Mouse (Mus musculus) MEL (cell line): Measurements from ENCODE around the gene Cog4. TPM values are rescaled to one million over a fixed set of nuclear protein-coding genes. Genes with fewer than 3 reads are reported as not detected.
A peak's percentile ranks its signal among the peaks of the same experiment; 100 is the strongest.

ENCODE experiments used
- DNase-seq: peaks from one replicate; pipeline ENCODE4 v3.0.0; 2011; ENCODE audit warnings: low read depth, low spot score
- H3K27ac ChIP-seq: 2 replicates; pipeline ENCODE4 v1.5.1; 2012; ENCODE audit warnings: low read depth, mild to moderate bottlenecking, control low read depth, low read length, moderate library complexity; ENCODE audit not compliant: control insufficient read depth
- H3K27me3 ChIP-seq, 2 experiments: fragments of 150-350 bp in 1 of 2; sonication (generic) in 1 of 2; 2 replicates each; pipeline ENCODE4 v1.6.1; 2012; ENCODE audit warnings: low read length in 2 of 2, mild to moderate bottlenecking in 2 of 2, improper control_type of control experiment in 1 of 2, moderate library complexity in 1 of 2; ENCODE audit not compliant: insufficient read depth in 2 of 2, control insufficient read depth in 1 of 2
- H3K36me3 ChIP-seq, 2 experiments: 2 replicates each; pipeline ENCODE4 v1.6.1; 2012 to 2014; ENCODE audit warnings: low read length in 2 of 2, improper control_type of control experiment in 1 of 2, inconsistent platforms in 1 of 2, mild to moderate bottlenecking in 1 of 2; ENCODE audit not compliant: insufficient read depth in 2 of 2, control insufficient read depth in 1 of 2
- H3K4me1 ChIP-seq, 2 experiments: fragments of 150-350 bp in 1 of 2; sonication (generic) in 1 of 2; 2 replicates each; pipeline ENCODE4 v1.6.1; 2012; ENCODE audit warnings: low read length in 2 of 2, improper control_type of control experiment in 1 of 2, mild to moderate bottlenecking in 1 of 2; ENCODE audit not compliant: insufficient read depth in 2 of 2, control insufficient read depth in 1 of 2
- H3K4me3 ChIP-seq, 2 experiments: fragments of 150-350 bp in 1 of 2; sonication (generic) in 1 of 2; 2 replicates each; pipeline ENCODE4 v1.5.1; 2012; ENCODE audit warnings: low read depth in 2 of 2, low read length in 2 of 2, mild to moderate bottlenecking in 2 of 2, moderate library complexity in 2 of 2, control low read depth in 1 of 2, improper control_type of control experiment in 1 of 2; ENCODE audit not compliant: control insufficient read depth in 1 of 2, insufficient read depth in 1 of 2
- H3K79me2 ChIP-seq: 2 replicates; pipeline ENCODE4 v1.6.1; 2012; ENCODE audit warnings: mild to moderate bottlenecking, low read length, moderate library complexity; ENCODE audit not compliant: control insufficient read depth, poor library complexity, insufficient read depth
- H3K9ac ChIP-seq: 2 replicates; pipeline ENCODE4 v1.6.1; 2012; ENCODE audit warnings: low read depth, mild to moderate bottlenecking, control low read depth, low read length, moderate library complexity; ENCODE audit not compliant: control insufficient read depth, poor library complexity, severe bottlenecking
- H3K9me3 ChIP-seq: fragments of 150-350 bp; sonication (generic); replicated peaks from 2 replicates; pipeline ENCODE4 v1.6.1; 2012; ENCODE audit warnings: mild to moderate bottlenecking, low read length, improper control_type of control experiment, moderate library complexity; ENCODE audit not compliant: insufficient read depth
- BHLHE40 ChIP-seq: IDR thresholded peaks from 2 replicates; pipeline ENCODE4 v1.6.1; 2012; ENCODE audit warnings: low read depth, mild to moderate bottlenecking, inconsistent platforms, low read length, improper control_type of control experiment, borderline replicate concordance
- CHD2 ChIP-seq: IDR thresholded peaks from 2 replicates; pipeline ENCODE4 v1.6.1; 2011; ENCODE audit warnings: low read length, improper control_type of control experiment
- E2F4 ChIP-seq: IDR thresholded peaks from 2 replicates; pipeline ENCODE4 v1.6.1; 2011; ENCODE audit warnings: low read depth, low read length, improper control_type of control experiment, borderline replicate concordance
- EP300 ChIP-seq, 2 experiments: IDR thresholded peaks; 2 replicates each; pipeline ENCODE4 v1.6.1; 2011; ENCODE audit warnings: improper control_type of control experiment in 2 of 2, low read length in 2 of 2, low read depth in 1 of 2, mild to moderate bottlenecking in 1 of 2
- ETS1 ChIP-seq: IDR thresholded peaks from 2 replicates; pipeline ENCODE4 v1.6.1; 2012; ENCODE audit warnings: low read depth, mild to moderate bottlenecking, inconsistent platforms, low read length, improper control_type of control experiment, moderate library complexity
- GATA1 ChIP-seq: IDR thresholded peaks from 2 replicates; pipeline ENCODE4 v1.6.1; 2011; ENCODE audit warnings: low read depth, low read length, improper control_type of control experiment
- HCFC1 ChIP-seq: IDR thresholded peaks from 2 replicates; pipeline ENCODE4 v1.6.1; 2012; ENCODE audit warnings: low read depth, mild to moderate bottlenecking, inconsistent platforms, low read length, improper control_type of control experiment, moderate library complexity
- JUND ChIP-seq: IDR thresholded peaks from 2 replicates; pipeline ENCODE4 v1.6.1; 2011; ENCODE audit warnings: low read depth, mild to moderate bottlenecking, improper control_type of control experiment, low read length
- MAFK ChIP-seq: IDR thresholded peaks from 2 replicates; pipeline ENCODE4 v1.6.1; 2011; ENCODE audit warnings: low read depth, mild to moderate bottlenecking, low read length, improper control_type of control experiment, borderline replicate concordance
- MAX ChIP-seq: IDR thresholded peaks from 2 replicates; pipeline ENCODE4 v1.6.1; 2011; ENCODE audit warnings: low read length, improper control_type of control experiment
- MAZ ChIP-seq: IDR thresholded peaks from 2 replicates; pipeline ENCODE4 v1.6.1; 2012; ENCODE audit warnings: low read depth, mild to moderate bottlenecking, inconsistent platforms, low read length, improper control_type of control experiment
- MEF2A ChIP-seq: IDR thresholded peaks from 2 replicates; pipeline ENCODE4 v1.6.1; 2014; ENCODE audit warnings: low read depth, mild to moderate bottlenecking, inconsistent platforms, low read length, improper control_type of control experiment; ENCODE audit not compliant: poor library complexity, insufficient replicate concordance, severe bottlenecking; ENCODE audit errors: extremely low read depth
- MXI1 ChIP-seq: IDR thresholded peaks from 2 replicates; pipeline ENCODE4 v1.6.1; 2011; ENCODE audit warnings: mild to moderate bottlenecking, low read depth, low read length, improper control_type of control experiment
- MYC ChIP-seq: IDR thresholded peaks from 2 replicates; pipeline ENCODE4 v1.6.1; 2011; ENCODE audit warnings: low read depth, mild to moderate bottlenecking, low read length, improper control_type of control experiment, moderate library complexity
- NRF1 ChIP-seq: IDR thresholded peaks from 2 replicates; pipeline ENCODE4 v1.6.1; 2014; ENCODE audit warnings: low read depth, mild to moderate bottlenecking, inconsistent platforms, low read length, improper control_type of control experiment, moderate library complexity; ENCODE audit not compliant: poor library complexity, insufficient read depth, severe bottlenecking
- POLR2AphosphoS2 ChIP-seq: IDR thresholded peaks from 2 replicates; pipeline ENCODE4 v1.6.1; 2011; ENCODE audit warnings: low read length, improper control_type of control experiment
- RCOR1 ChIP-seq: IDR thresholded peaks from 2 replicates; pipeline ENCODE4 v1.6.1; 2012; ENCODE audit warnings: low read depth, mild to moderate bottlenecking, inconsistent platforms, low read length, improper control_type of control experiment
- SIN3A ChIP-seq: IDR thresholded peaks from 2 replicates; pipeline ENCODE4 v1.6.1; 2012; ENCODE audit warnings: low read length, improper control_type of control experiment, inconsistent platforms
- SMC3 ChIP-seq: IDR thresholded peaks from 2 replicates; pipeline ENCODE4 v1.6.1; 2011; ENCODE audit warnings: low read depth, low read length, improper control_type of control experiment
- TAL1 ChIP-seq: IDR thresholded peaks from 2 replicates; pipeline ENCODE4 v1.6.1; 2012; ENCODE audit warnings: mild to moderate bottlenecking, inconsistent platforms, low read length, moderate library complexity, mixed read lengths
- TBP ChIP-seq: IDR thresholded peaks from 2 replicates; pipeline ENCODE4 v1.8.0; 2011; ENCODE audit warnings: low read depth, low read length, improper control_type of control experiment
- TCF12 ChIP-seq: IDR thresholded peaks from 2 replicates; pipeline ENCODE4 v1.6.1; 2014; ENCODE audit warnings: low read depth, mild to moderate bottlenecking, inconsistent platforms, low read length, improper control_type of control experiment, moderate library complexity
- UBTF ChIP-seq: IDR thresholded peaks from 2 replicates; pipeline ENCODE4 v1.6.1; 2012; ENCODE audit warnings: low read depth, mild to moderate bottlenecking, inconsistent platforms, low read length, improper control_type of control experiment, moderate library complexity, borderline replicate concordance; ENCODE audit not compliant: insufficient read depth
- USF1 ChIP-seq: IDR thresholded peaks from 2 replicates; pipeline ENCODE4 v1.6.1; 2014; ENCODE audit warnings: low read depth, mild to moderate bottlenecking, inconsistent platforms, low read length, improper control_type of control experiment, moderate library complexity
- USF2 ChIP-seq, 2 experiments: IDR thresholded peaks; 2 replicates each; pipeline ENCODE4 v1.6.1; 2011 to 2012; ENCODE audit warnings: improper control_type of control experiment in 2 of 2, low read length in 2 of 2, borderline replicate concordance in 1 of 2, inconsistent platforms in 1 of 2, low read depth in 1 of 2, mild to moderate bottlenecking in 1 of 2; ENCODE audit not compliant: insufficient read depth in 1 of 2
- ZKSCAN1 ChIP-seq: IDR thresholded peaks from 2 replicates; pipeline ENCODE4 v1.6.1; 2012; ENCODE audit warnings: low read depth, mild to moderate bottlenecking, inconsistent platforms, low read length, improper control_type of control experiment, moderate library complexity
- ZNF384 ChIP-seq: IDR thresholded peaks from 2 replicates; pipeline ENCODE4 v1.6.1; 2012; ENCODE audit warnings: low read depth, mild to moderate bottlenecking, inconsistent platforms, low read length, improper control_type of control experiment
- polyA plus RNA-seq, 2 experiments: library from polyadenylated mRNA; stranded (reverse) in 1 of 2; unstranded in 1 of 2; fragments of >175 nt in 1 of 2; fragments of >200 nt in 1 of 2; gene quantifications; 2 replicates each; pipeline versions ENCODE4 v1.2.1 to v1.2.4; 2012; ENCODE audit warnings: low replicate concordance in 2 of 2, low read depth in 1 of 2; ENCODE audit not compliant: insufficient read length in 2 of 2, insufficient read depth in 1 of 2, missing spikeins in 1 of 2
- total RNA-seq: library from RNA; depleted of rRNA; stranded (reverse); fragments of 300-350 nt; gene quantifications from 2 replicates; pipeline ENCODE4 v1.2.3, GENCODE M21; 2012

The Cog4 gene
- total and polyA plus RNA-seq, 3 experiments = 32.1 to 35.3 TPM; not detected in 1

DNA sequence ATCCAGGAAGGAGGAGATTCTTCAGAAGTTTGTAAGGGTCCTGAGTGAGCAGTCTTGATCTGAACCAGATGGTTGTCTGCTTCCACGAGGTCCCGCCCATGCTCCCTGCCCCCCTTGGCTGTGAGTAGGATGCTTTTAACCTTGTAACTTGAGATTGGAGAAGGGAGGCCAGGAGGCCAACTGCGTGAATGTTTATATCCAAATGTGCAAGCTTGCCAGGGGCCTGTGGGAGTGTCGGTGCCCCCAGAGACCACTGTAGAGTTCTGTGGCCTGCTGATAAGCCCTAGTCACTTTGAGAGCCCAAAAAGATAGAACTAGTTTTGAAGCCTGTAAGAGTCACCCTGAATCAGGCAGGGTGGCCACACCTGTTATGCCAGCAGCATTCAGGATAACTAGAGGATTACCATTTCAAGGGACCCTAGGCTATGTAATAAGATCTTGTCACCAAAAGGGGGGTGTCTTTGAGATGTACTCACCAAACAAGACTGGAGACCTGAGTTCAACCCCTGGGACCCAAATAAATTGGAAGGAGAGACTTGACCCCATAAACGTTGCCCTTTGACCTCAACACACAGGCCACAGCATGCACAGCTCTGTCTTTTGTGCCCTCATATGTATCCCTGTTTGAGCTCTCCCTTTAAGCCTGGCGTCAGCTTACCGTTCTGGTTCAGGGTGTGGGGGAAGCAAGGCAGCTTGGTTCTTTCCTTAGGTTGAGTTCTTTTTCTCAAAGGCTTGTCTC lies 75.3 kb downstream of the Cog4 start:
- TF ChIP-seq JUND = no peak
- peak; percentile 94 for TF ChIP-seq TAL1
- TF ChIP-seq MYC = peak; percentile 54; the same call in 1 of the 2 replicates
- TF ChIP-seq TCF12 = peak; percentile 94
- TF ChIP-seq MAX = peak; percentile 73
- peak; percentile 85 for TF ChIP-seq ETS1
- peak; percentile 58; the same call in 1 of the 2 replicates for TF ChIP-seq MXI1
- peak; percentile 74; the same call in 1 of the 2 replicates for TF ChIP-seq MAZ
- peak; percentile 78 to 90 for TF ChIP-seq EP300 (IDR thresholded peaks at IDR 0.05; ENCODE audit: low read depth in 1 of 2, low read length in 2 of 2)
- TF ChIP-seq CHD2 = no peak
- TF ChIP-seq GATA1 = peak; percentile 86
- peak; percentile 65 for TF ChIP-seq RCOR1
- no peak for TF ChIP-seq TBP
- peak; percentile 31; the same call in 1 of the 2 replicates for TF ChIP-seq ZKSCAN1
- no peak for TF ChIP-seq USF2 (IDR thresholded peaks at IDR 0.05; ENCODE audit: borderline replicate concordance in 1 of 2, insufficient read depth in 1 of 2, low read depth in 1 of 2, low read length in 2 of 2)
- TF ChIP-seq MAFK = no peak
- no peak for TF ChIP-seq NRF1
- no peak for TF ChIP-seq UBTF
- no peak for TF ChIP-seq POLR2AphosphoS2
- peak; percentile 61 for TF ChIP-seq HCFC1
- peak; percentile 88 for TF ChIP-seq SIN3A
- TF ChIP-seq MEF2A = no peak
- 0 out of 2 replicates have a peak, but pooled peaks have one; percentile 5 for TF ChIP-seq SMC3
- peak; percentile 66; the same call in 1 of the 2 replicates for TF ChIP-seq BHLHE40
- peak; percentile 23; the same call in 1 of the 2 replicates for TF ChIP-seq USF1
- TF ChIP-seq E2F4 = no peak
- no peak; the same call in 1 of the 2 replicates for TF ChIP-seq ZNF384
- Histone ChIP-seq H3K36me3 (peaks cover 0 to 24% of the 10 kb centered on the region in 2 experiments; a peak in 2 of 4 replicates), H3K27ac (peak overlapping the region; percentile 61), H3K4me3 (peak overlapping the region; percentile 77 to 90), H3K27me3 (no peaks in the 10 kb centered on the region), H3K9me3 (no peaks in the 10 kb centered on the region), H3K9ac (peak overlapping the region; percentile 92), H3K79me2 (peaks cover 15% of the 10 kb centered on the region), H3K4me1 (peaks cover 9 to 26% of the 10 kb centered on the region in 2 experiments)
- DNase-seq = peak; percentile 86
